Comparison of ENCODE assay signal across 8 mouse cellular contexts in genomic region chr9:79977549-79977971, GRCm38 (mm10). TPM values are rescaled to one million over a fixed set of nuclear protein-coding genes. Genes with fewer than 3 reads are reported as not detected.
DNase-seq lines count a peak whose midpoint lies in the region; ATAC-seq lines count a peak whose summit lies in the region.

No protein-coding gene starts in this region.

- peak; percentile 90 for ATAC-seq in embryonic facial prominence, embryonic 14.5 days (ENCODE audit: low read depth)
- ATAC-seq in heart, embryonic 12.5 days (ENCODE audit: insufficient number of reproducible peaks, low FRiP score): peak; percentile 89
- peak; percentile 79; the same call in 1 of the 2 replicates for ATAC-seq in kidney, embryonic 15.5 days (replicated peaks; ENCODE audit: low FRiP score)
- 0 out of 2 replicates have a peak, but pooled peaks have one; percentile 53 for ATAC-seq in liver, embryonic 16.5 days (ENCODE audit: low read depth)
- no peak for ATAC-seq in neural tube, embryonic 11.5 days (ENCODE audit: insufficient read depth, low FRiP score, low TSS enrichment)

- peak overlapping the region; percentile 74 for H3K27ac ChIP-seq in embryonic facial prominence, embryonic 14.5 days (replicated peaks; ENCODE audit: low read depth, low read length)
- peak overlapping the region; percentile 97 for H3K27ac ChIP-seq in heart, embryonic 12.5 days (ENCODE audit: poor library complexity, severe bottlenecking)
- H3K27ac ChIP-seq in kidney, embryonic 15.5 days: peak overlapping the region; percentile 73
- H3K27ac ChIP-seq in liver, embryonic 16.5 days (ENCODE audit: low read length): 0 out of 2 replicates have a peak overlapping the region, but pooled peaks have one; percentile 37
- H3K27ac ChIP-seq in neural tube, embryonic 11.5 days (ENCODE audit: low read depth, low read length): no peak overlapping the region

- H3K9ac ChIP-seq in embryonic facial prominence, embryonic 14.5 days (ENCODE audit: low read depth, low read length): peak overlapping the region; percentile 53
- peak overlapping the region; percentile 78 for H3K9ac ChIP-seq in heart, embryonic 12.5 days
- peak overlapping the region; percentile 30 for H3K9ac ChIP-seq in kidney, embryonic 15.5 days
- no peak overlapping the region for H3K9ac ChIP-seq in liver, embryonic 16.5 days (ENCODE audit: low read depth, low read length)
- H3K9ac ChIP-seq in neural tube, embryonic 11.5 days (ENCODE audit: low read length): 0 out of 2 replicates have a peak overlapping the region, but pooled peaks have one; percentile 22

- H3K36me3 ChIP-seq in embryonic facial prominence, embryonic 14.5 days (ENCODE audit: control insufficient read depth, insufficient read depth, low read length): no peaks in the 10 kb centered on the region
- no peaks in the 10 kb centered on the region for H3K36me3 ChIP-seq in heart, embryonic 12.5 days
- H3K36me3 ChIP-seq in kidney, embryonic 15.5 days: no peaks in the 10 kb centered on the region
- H3K36me3 ChIP-seq in liver, embryonic 16.5 days (ENCODE audit: control insufficient read depth, insufficient read depth): no peaks in the 10 kb centered on the region
- H3K36me3 ChIP-seq in neural tube, embryonic 11.5 days (ENCODE audit: control insufficient read depth, insufficient read depth, low read length): no peaks in the 10 kb centered on the region

- no peaks in the 10 kb centered on the region for H3K27me3 ChIP-seq in embryonic facial prominence, embryonic 14.5 days (replicated peaks; ENCODE audit: control insufficient read depth, insufficient read depth, low read length)
- H3K27me3 ChIP-seq in heart, embryonic 12.5 days (replicated peaks): no peaks in the 10 kb centered on the region
- no peaks in the 10 kb centered on the region for H3K27me3 ChIP-seq in kidney, embryonic 15.5 days
- H3K27me3 ChIP-seq in liver, embryonic 16.5 days (ENCODE audit: control insufficient read depth, insufficient read depth, low read depth, low read length): no peaks in the 10 kb centered on the region; the same call in 1 of the 2 replicates
- H3K27me3 ChIP-seq in neural tube, embryonic 11.5 days (ENCODE audit: control insufficient read depth, insufficient read depth, low read length): no peaks in the 10 kb centered on the region

- peak overlapping the region; percentile 38 for H3K4me3 ChIP-seq in embryonic facial prominence, embryonic 14.5 days (ENCODE audit: low read depth, low read length)
- H3K4me3 ChIP-seq in heart, embryonic 12.5 days: peak overlapping the region; percentile 63
- peak overlapping the region; percentile 39 for H3K4me3 ChIP-seq in kidney, embryonic 15.5 days (replicated peaks)
- peak overlapping the region; percentile 14 for H3K4me3 ChIP-seq in liver, embryonic 16.5 days (ENCODE audit: low read depth, low read length)
- H3K4me3 ChIP-seq in neural tube, embryonic 11.5 days (ENCODE audit: low read depth, low read length): no peak overlapping the region; the same call in 1 of the 2 replicates

- peaks cover 6% of the 10 kb centered on the region; the same call in 1 of the 2 replicates for H3K4me1 ChIP-seq in embryonic facial prominence, embryonic 14.5 days (ENCODE audit: control insufficient read depth, insufficient read depth, low read length)
- H3K4me1 ChIP-seq in heart, embryonic 12.5 days (replicated peaks): peaks cover 29% of the 10 kb centered on the region
- H3K4me1 ChIP-seq in kidney, embryonic 15.5 days: peaks cover 9% of the 10 kb centered on the region; the same call in 1 of the 2 replicates
- H3K4me1 ChIP-seq in liver, embryonic 16.5 days (ENCODE audit: control insufficient read depth, low read depth, low read length): no peaks in the 10 kb centered on the region
- H3K4me1 ChIP-seq in neural tube, embryonic 11.5 days (ENCODE audit: control insufficient read depth, insufficient read depth, low read length): no peaks in the 10 kb centered on the region; the same call in 1 of the 2 replicates

- H3K9me3 ChIP-seq in embryonic facial prominence, embryonic 14.5 days (ENCODE audit: control insufficient read depth, low read length): no peaks in the 10 kb centered on the region
- H3K9me3 ChIP-seq in heart, embryonic 12.5 days (replicated peaks): no peaks in the 10 kb centered on the region
- no peaks in the 10 kb centered on the region for H3K9me3 ChIP-seq in kidney, embryonic 15.5 days (replicated peaks)
- no peaks in the 10 kb centered on the region for H3K9me3 ChIP-seq in liver, embryonic 16.5 days (replicated peaks; ENCODE audit: control insufficient read depth, low read length)
- H3K9me3 ChIP-seq in neural tube, embryonic 11.5 days (ENCODE audit: control insufficient read depth, low read length): no peaks in the 10 kb centered on the region

- 1% methylated on average over 13 of the region's 13 CpGs for WGBS in embryonic facial prominence, embryonic 14.5 days
- WGBS in heart, embryonic 12.5 days: under 1% methylated on average over 13 of the region's 13 CpGs
- WGBS in kidney, embryonic 15.5 days: under 1% methylated on average over 13 of the region's 13 CpGs
- WGBS in liver, embryonic 16.5 days (ENCODE audit: insufficient replicate concordance): 1% methylated on average over 13 of the region's 13 CpGs
- WGBS in neural tube, embryonic 11.5 days: 13% methylated on average over 13 of the region's 13 CpGs

- H3K4me2 ChIP-seq in embryonic facial prominence, embryonic 14.5 days (ENCODE audit: low read depth, low read length): peak overlapping the region; percentile 71
- peak overlapping the region; percentile 70 for H3K4me2 ChIP-seq in heart, embryonic 12.5 days
- H3K4me2 ChIP-seq in kidney, embryonic 15.5 days: peak overlapping the region; percentile 68
- peak overlapping the region; percentile 46 for H3K4me2 ChIP-seq in liver, embryonic 16.5 days (ENCODE audit: low read depth, low read length)
- peak overlapping the region; percentile 40 for H3K4me2 ChIP-seq in neural tube, embryonic 11.5 days (ENCODE audit: low read depth)

- peak; percentile 55 for DNase-seq in adrenal gland, adult 8-10 months
- DNase-seq in embryonic facial prominence, embryonic 14.5 days (ENCODE audit: low spot score): peak; percentile 83
- peak; percentile 32 for DNase-seq in neural tube, embryonic 11.5 days (ENCODE audit: low spot score)
- DNase-seq in thymus, postnatal 0 days (ENCODE audit: low spot score): peak; percentile 36
- DNase-seq in spleen, postnatal 4 days (ENCODE audit: low spot score in 2 of 2): no peak

RNA-seq across cellular contexts. Expression of gene Filip1, which starts 35.1 kb away (rescaled TPM):
- total RNA-seq in adrenal gland, adult 8-10 months (2022): 10 to 100 TPM; 42.4 to 85.0 (median 65.0) TPM
- 10.1 and 10.4 TPM in 2 replicates for polyA plus RNA-seq in embryonic facial prominence, embryonic 14.5 days (2014; fragmentation: Nextera tagmentation; extraction: Ambion mirVana)
- 26.5 and 28.0 TPM in 2 replicates for polyA plus RNA-seq in heart, embryonic 12.5 days (2016; fragmentation: Nextera tagmentation; extraction: Ambion mirVana)
- 5.8 and 6.5 TPM in 2 replicates for polyA plus RNA-seq in kidney, embryonic 15.5 days (2015; fragmentation: Nextera tagmentation; extraction: Ambion mirVana)
- polyA plus RNA-seq in liver, embryonic 16.5 days (2015; fragmentation: Nextera tagmentation; extraction: Ambion mirVana): 0.53 and 0.79 TPM in 2 replicates
- polyA plus RNA-seq in neural tube, embryonic 11.5 days (2014; fragmentation: Nextera tagmentation; extraction: Ambion mirVana): 4.0 and 6.2 TPM in 2 replicates
- polyA plus RNA-seq in thymus, postnatal 0 days (2015; fragmentation: Nextera tagmentation; extraction: Ambion mirVana): 1.1 and 1.6 TPM in 2 replicates

Comparison
In these comparisons a context has a peak if more than half of its experiments do, and no peak if none do; other contexts are left out.
1. DNase-seq: peak in adrenal gland, adult 8-10 months (single experiment), embryonic facial prominence, embryonic 14.5 days (single experiment), neural tube, embryonic 11.5 days (single experiment) and thymus, postnatal 0 days (single experiment); none in spleen, postnatal 4 days (0 of 2).
2. Peak in every context shown above with its lines, with median percentiles within 50 percentile points of each other: H3K4me2 ChIP-seq.